8 mouse cellular contexts compared by ENCODE assay signal in genomic region chr9:21803986-21804644, GRCm38 (mm10). TPM values are rescaled to one million over a fixed set of nuclear protein-coding genes. Genes with fewer than 3 reads are reported as not detected.
DNase-seq lines count a peak whose midpoint lies in the region; ATAC-seq and TF ChIP-seq lines count a peak whose summit lies in the region.

No protein-coding gene starts in this region.

- no peak overlapping the region for H3K4me3 ChIP-seq in G1E (ENCODE audit: low read depth, low read length)
- peak overlapping the region; percentile 75 for H3K4me3 ChIP-seq in cerebellum, adult 2 months (replicated peaks; ENCODE audit: insufficient read depth, low read depth, low read length)
- H3K4me3 ChIP-seq in lung, postnatal 0 days (ENCODE audit: low read depth, low read length), result no peak overlapping the region

- H3K9ac ChIP-seq in lung, postnatal 0 days (replicated peaks; ENCODE audit: low read depth), result no peak overlapping the region

- WGBS in cerebellum, adult 2 months, result 14% methylated on average over 13 of the region's 13 CpGs
- 25% methylated on average over 13 of the region's 13 CpGs for WGBS in lung, postnatal 0 days

- peak overlapping the region; percentile 95 for H3K27ac ChIP-seq in cerebellum, adult 2 months (ENCODE audit: insufficient read depth, low read length)
- H3K27ac ChIP-seq in lung, postnatal 0 days (ENCODE audit: low read length), result peak overlapping the region; percentile 81

- TF ChIP-seq CTCF in G1E (IDR thresholded peaks at IDR 0.05; ENCODE audit: low read depth, low read length), result peak; percentile 65
- TF ChIP-seq CTCF in cerebellum, adult 2 months (IDR thresholded peaks at IDR 0.05; ENCODE audit: borderline replicate concordance, insufficient read depth, low read depth, low read length), result peak; percentile 94
- TF ChIP-seq CTCF in lung, postnatal 0 days (IDR thresholded peaks at IDR 0.05), result peak; percentile 99

- TF ChIP-seq POLR2A in cerebellum, adult 2 months (IDR thresholded peaks at IDR 0.05; ENCODE audit: borderline replicate concordance, insufficient read depth, low read length), result peak; percentile 40; the same call in 1 of the 2 replicates

- peak; percentile 76 for DNase-seq in G1E (ENCODE audit: low spot score)
- peak; percentile 86 to 90 for DNase-seq in cerebellum, adult 2 months
- peak; percentile 84 for DNase-seq in forelimb bud, embryonic 11.5 days (ENCODE audit: low read depth, low spot score)
- peak; percentile 76 for DNase-seq in layer of hippocampus, adult 9-11 months
- DNase-seq in lung, postnatal 0 days (ENCODE audit: low spot score), result peak; percentile 97
- DNase-seq in ovary, postnatal 14 days (ENCODE audit: low spot score), result peak; percentile 82
- DNase-seq in thymus, postnatal 10 days (ENCODE audit: low spot score in 2 of 2), result peak; percentile 36 to 82

- peaks cover 33% of the 10 kb centered on the region for H3K27me3 ChIP-seq in G1E (ENCODE audit: insufficient read depth, low read length)
- H3K27me3 ChIP-seq in cerebellum, adult 2 months (ENCODE audit: control insufficient read depth, insufficient read depth, low read length), result no peaks in the 10 kb centered on the region
- H3K27me3 ChIP-seq in lung, postnatal 0 days (replicated peaks; ENCODE audit: insufficient read depth, low read length), result no peaks in the 10 kb centered on the region

- ATAC-seq in G1E (ENCODE audit: extremely low read depth, insufficient number of reproducible peaks, low FRiP score, poor library complexity, severe bottlenecking), result peak; percentile 49
- peak; percentile 80 to 88 for ATAC-seq in hematopoietic stem cell, adult 5-6 weeks (replicated peaks in 1 of 2; ENCODE audit: insufficient read depth in 1 of 2, low FRiP score in 2 of 2, low TSS enrichment in 1 of 2, low read depth in 1 of 2, poor library complexity in 2 of 2, severe bottlenecking in 2 of 2)
- peak; percentile 98 for ATAC-seq in lung, postnatal 0 days

- peak; percentile 92 for TF ChIP-seq EP300 in lung, postnatal 0 days (IDR thresholded peaks at IDR 0.05)

- H3K4me2 ChIP-seq in lung, postnatal 0 days (replicated peaks; ENCODE audit: low read depth, low read length), result peak overlapping the region; percentile 9; the same call in 1 of the 2 replicates

- no peaks in the 10 kb centered on the region for H3K4me1 ChIP-seq in G1E (ENCODE audit: insufficient read depth, low read depth, low read length)
- H3K4me1 ChIP-seq in cerebellum, adult 2 months (ENCODE audit: control insufficient read depth, insufficient read depth, low read length), result peaks cover 9% of the 10 kb centered on the region
- no peaks in the 10 kb centered on the region for H3K4me1 ChIP-seq in lung, postnatal 0 days (ENCODE audit: insufficient read depth, low read depth, low read length)

- H3K9me3 ChIP-seq in G1E (replicated peaks), result no peaks in the 10 kb centered on the region
- no peaks in the 10 kb centered on the region for H3K9me3 ChIP-seq in lung, postnatal 0 days (ENCODE audit: low read length)

- no peaks in the 10 kb centered on the region for H3K36me3 ChIP-seq in G1E (replicated peaks)
- H3K36me3 ChIP-seq in lung, postnatal 0 days (ENCODE audit: insufficient read depth, low read length), result no peaks in the 10 kb centered on the region

RNA-seq across cellular contexts. Expression of gene Kank2, which starts 5.6 kb away (rescaled TPM):
- not detected in 2 replicates for total RNA-seq in G1E (2014; fragmentation: Nextera tagmentation)
- total RNA-seq in G1E (2017), result under 0.01 TPM in 2 replicates
- polyA plus RNA-seq in G1E (2012), result not detected in 2 replicates
- polyA plus RNA-seq in cerebellum, adult 2 months (2012; rRNA removed), result 44.7 and 50.6 TPM in 2 replicates
- total RNA-seq in hematopoietic stem cell, adult 5-6 weeks (2017), result 3.9 and 4.3 TPM in 2 replicates
- 23.3 and 24.0 TPM in 2 replicates for polyA plus RNA-seq in lung, postnatal 0 days (2015; fragmentation: Nextera tagmentation; extraction: Ambion mirVana)

RNA-seq across cellular contexts. Expression of gene Angptl8, which starts 31.2 kb away (rescaled TPM):
- total RNA-seq in G1E (2014; fragmentation: Nextera tagmentation) (not detected in 2 replicates), G1E (2017) (not detected in 2 replicates)
- not detected in 2 replicates for polyA plus RNA-seq in G1E (2012)
- polyA plus RNA-seq in cerebellum, adult 2 months (2012; rRNA removed), result not detected in 2 replicates
- total RNA-seq in hematopoietic stem cell, adult 5-6 weeks (2017), result not detected in 2 replicates
- polyA plus RNA-seq in lung, postnatal 0 days (2015; fragmentation: Nextera tagmentation; extraction: Ambion mirVana), result 6.2 and 7.4 TPM in 2 replicates

RNA-seq across cellular contexts. Expression of gene Spc24, which starts 44.0 kb away (rescaled TPM):
- total RNA-seq in G1E (2014; fragmentation: Nextera tagmentation) (49.8 and 61.5 TPM in 2 replicates), G1E (2017) (91.2 and 126 TPM in 2 replicates)
- 116 and 128 TPM in 2 replicates for polyA plus RNA-seq in G1E (2012)
- polyA plus RNA-seq in cerebellum, adult 2 months (2012; rRNA removed), result 3.8 TPM in 2 replicates
- 79.7 and 117 TPM in 2 replicates for total RNA-seq in hematopoietic stem cell, adult 5-6 weeks (2017)
- polyA plus RNA-seq in lung, postnatal 0 days (2015; fragmentation: Nextera tagmentation; extraction: Ambion mirVana), result 13.4 and 15.7 TPM in 2 replicates

RNA-seq across cellular contexts. Expression of gene Dock6, which starts 48.3 kb away (rescaled TPM):
- total RNA-seq in G1E (2014; fragmentation: Nextera tagmentation) (12.7 and 16.8 TPM in 2 replicates), G1E (2017) (3.7 and 3.9 TPM in 2 replicates)
- polyA plus RNA-seq in G1E (2012), result 11.3 and 11.6 TPM in 2 replicates
- polyA plus RNA-seq in cerebellum, adult 2 months (2012; rRNA removed), result 39.3 and 41.4 TPM in 2 replicates
- total RNA-seq in hematopoietic stem cell, adult 5-6 weeks (2017), result 4.3 and 6.1 TPM in 2 replicates
- 35.8 and 43.2 TPM in 2 replicates for polyA plus RNA-seq in lung, postnatal 0 days (2015; fragmentation: Nextera tagmentation; extraction: Ambion mirVana)

Comparison
In these comparisons a context has a peak if more than half of its experiments do, and no peak if none do; other contexts are left out.
1. RNA of gene Kank2, which starts 5.6 kb away (polyA plus RNA-seq): 44.7 to 50.6 TPM in cerebellum, adult 2 months and 23.3 to 24.0 TPM in lung, postnatal 0 days; not detected in G1E; every median in the first group is over 10 times any median in the second.
2. Peak in every context shown above with its lines, with median percentiles within 50 percentile points of each other: ATAC-seq, DNase-seq and CTCF ChIP-seq.